ENCODE assay signal across 9 mouse cellular contexts in genomic region chr2:154646634-154647033, GRCm38 (mm10). TPM values are rescaled to one million over a fixed set of nuclear protein-coding genes. Genes with fewer than 3 reads are reported as not detected.
DNase-seq lines count a peak whose midpoint lies in the region; ATAC-seq and TF ChIP-seq lines count a peak whose summit lies in the region.
"Had no signal": no experiment of that assay in that cellular context is flagged by ENCODE, and none has a peak within 500 bp of the region (broad histone marks: within the 10 kb centered on the region; RNA-seq: fewer than 3 reads in every experiment).

No protein-coding gene starts in this region.

- 79% methylated on average over 5 of the region's 5 CpGs for WGBS in kidney, embryonic 14.5 days
- 79% methylated on average over 5 of the region's 5 CpGs for WGBS in stomach, postnatal 0 days

- H3K4me1 ChIP-seq in kidney, embryonic 14.5 days (ENCODE audit: control insufficient read depth, insufficient read depth, low read length) = no peaks in the 10 kb centered on the region
- no peaks in the 10 kb centered on the region for H3K4me1 ChIP-seq in stomach, postnatal 0 days (replicated peaks; ENCODE audit: control insufficient read depth, insufficient read depth)
- H3K4me1 ChIP-seq: embryonic facial prominence, embryonic 15.5 days had no signal

- peak; percentile 71 for TF ChIP-seq CTCF in stomach, postnatal 0 days (IDR thresholded peaks at IDR 0.05; ENCODE audit: low read depth)

- DNase-seq in adrenal gland, adult 2 months = peak; percentile 35
- DNase-seq in adrenal gland, postnatal 4 days (ENCODE audit: low spot score in 2 of 2) = no peak
- peak; percentile 49 for DNase-seq in kidney, adult 9 months
- DNase-seq in ES-CJ7 (ENCODE audit: low read depth, low spot score) = peak; percentile 72
- peak; percentile 53 for DNase-seq in kidney, postnatal 10 days
- DNase-seq in stomach, postnatal 0 days (ENCODE audit: low spot score) = peak; percentile 27
- no peak for DNase-seq in ovary, postnatal 10 days (ENCODE audit: low spot score)

- H3K4me3 ChIP-seq in kidney, embryonic 14.5 days (ENCODE audit: low read length) = no peak overlapping the region
- no peak overlapping the region for H3K4me3 ChIP-seq in stomach, postnatal 0 days (ENCODE audit: low read depth, low read length)
- H3K4me3 ChIP-seq: embryonic facial prominence, embryonic 15.5 days had no signal

- no peaks in the 10 kb centered on the region for H3K9me3 ChIP-seq in kidney, embryonic 14.5 days (ENCODE audit: control insufficient read depth, low read length)
- no peaks in the 10 kb centered on the region for H3K9me3 ChIP-seq in stomach, postnatal 0 days (ENCODE audit: control insufficient read depth, low read length)
- H3K9me3 ChIP-seq: embryonic facial prominence, embryonic 15.5 days had no signal

- H3K36me3 ChIP-seq in kidney, embryonic 14.5 days (ENCODE audit: control insufficient read depth, insufficient read depth, low read length) = peaks cover 8% of the 10 kb centered on the region; the same call in 1 of the 2 replicates
- 0 out of 2 replicates have a peak, but pooled peaks cover 3% of the 10 kb centered on the region for H3K36me3 ChIP-seq in stomach, postnatal 0 days (ENCODE audit: control insufficient read depth, insufficient read depth, low read length)

- no peak overlapping the region for H3K4me2 ChIP-seq in kidney, embryonic 14.5 days (replicated peaks; ENCODE audit: low read depth, low read length)
- H3K4me2 ChIP-seq in stomach, postnatal 0 days (replicated peaks; ENCODE audit: low read depth) = no peak overlapping the region
- H3K4me2 ChIP-seq: embryonic facial prominence, embryonic 15.5 days had no signal

- no peaks in the 10 kb centered on the region for H3K27me3 ChIP-seq in kidney, embryonic 14.5 days (ENCODE audit: control insufficient read depth, insufficient read depth, low read length)
- no peaks in the 10 kb centered on the region for H3K27me3 ChIP-seq in stomach, postnatal 0 days (ENCODE audit: control insufficient read depth, insufficient read depth, low read length)
- H3K27me3 ChIP-seq: embryonic facial prominence, embryonic 15.5 days had no signal

- no peak overlapping the region for H3K27ac ChIP-seq in kidney, embryonic 14.5 days (ENCODE audit: low read depth, low read length)
- no peak overlapping the region for H3K27ac ChIP-seq in stomach, postnatal 0 days (replicated peaks)
- H3K27ac ChIP-seq: embryonic facial prominence, embryonic 15.5 days had no signal

- no peak for ATAC-seq in kidney, embryonic 14.5 days (ENCODE audit: low FRiP score, low TSS enrichment)
- peak; percentile 30; the same call in 1 of the 2 replicates for ATAC-seq in stomach, postnatal 0 days (ENCODE audit: low FRiP score, low TSS enrichment)

- no peak for TF ChIP-seq EP300 in stomach, postnatal 0 days (optimal IDR thresholded peaks at IDR 0.05)

- H3K9ac ChIP-seq in kidney, embryonic 14.5 days (ENCODE audit: low read depth, low read length) = no peak overlapping the region
- no peak overlapping the region for H3K9ac ChIP-seq in stomach, postnatal 0 days (ENCODE audit: low read length)
- H3K9ac ChIP-seq: embryonic facial prominence, embryonic 15.5 days had no signal

RNA-seq across cellular contexts. Expression of gene Chmp4b, which starts 4.9 kb away (rescaled TPM):
- total RNA-seq in adrenal gland, adult 2 months (2021) = 100 to 1,000 TPM; 236 to 263 TPM
- polyA plus RNA-seq in adrenal gland, adult 2 months (2012; rRNA removed) = 96.3 and 114 TPM in 2 replicates
- 100 to 1,000 TPM; 214 to 228 TPM for total RNA-seq in adrenal gland, postnatal 4 days (2021)
- 13.9 and 19.5 TPM in 2 replicates for polyA plus RNA-seq in kidney, embryonic 14.5 days (2014; fragmentation: Nextera tagmentation; extraction: Ambion mirVana)
- polyA plus RNA-seq in stomach, postnatal 0 days (2015; fragmentation: Nextera tagmentation; extraction: Ambion mirVana) = 37.3 and 42.7 TPM in 2 replicates

RNA-seq across cellular contexts. Expression of gene 4930519P11Rik, which starts 33.4 kb away (rescaled TPM):
- total RNA-seq in adrenal gland, adult 2 months (2021) = under 1 TPM in 1 of 2 experiments, not detected in 1; 0.66 TPM
- polyA plus RNA-seq in adrenal gland, adult 2 months (2012; rRNA removed) = 1.1 and 2.5 TPM in 2 replicates
- 1 to 10 TPM in 1 of 2 experiments, under 1 TPM in 1; 0.71 to 1.3 TPM for total RNA-seq in adrenal gland, postnatal 4 days (2021)
- polyA plus RNA-seq in kidney, embryonic 14.5 days (2014; fragmentation: Nextera tagmentation; extraction: Ambion mirVana) = 0.72 and 0.89 TPM in 2 replicates
- 0.22 and 0.28 TPM in 2 replicates for polyA plus RNA-seq in stomach, postnatal 0 days (2015; fragmentation: Nextera tagmentation; extraction: Ambion mirVana)

RNA-seq across cellular contexts. Expression of gene Zfp341, which starts 33.5 kb away (rescaled TPM):
- 1 to 10 TPM; 3.0 to 3.6 TPM for total RNA-seq in adrenal gland, adult 2 months (2021)
- 5.9 and 7.2 TPM in 2 replicates for polyA plus RNA-seq in adrenal gland, adult 2 months (2012; rRNA removed)
- total RNA-seq in adrenal gland, postnatal 4 days (2021) = 1 to 10 TPM; 3.3 to 3.6 TPM
- 1.1 and 1.3 TPM in 2 replicates for polyA plus RNA-seq in kidney, embryonic 14.5 days (2014; fragmentation: Nextera tagmentation; extraction: Ambion mirVana)
- polyA plus RNA-seq in stomach, postnatal 0 days (2015; fragmentation: Nextera tagmentation; extraction: Ambion mirVana) = 0.27 and 0.45 TPM in 2 replicates

RNA-seq across cellular contexts. Expression of gene Pxmp4, which starts 43.1 kb away (rescaled TPM):
- total RNA-seq in adrenal gland, adult 2 months (2021) = 10 to 100 TPM; 34.7 to 36.6 TPM
- polyA plus RNA-seq in adrenal gland, adult 2 months (2012; rRNA removed) = 48.1 and 55.5 TPM in 2 replicates
- total RNA-seq in adrenal gland, postnatal 4 days (2021) = 10 to 100 TPM; 29.8 to 34.2 TPM
- polyA plus RNA-seq in kidney, embryonic 14.5 days (2014; fragmentation: Nextera tagmentation; extraction: Ambion mirVana) = 20.4 and 25.9 TPM in 2 replicates
- polyA plus RNA-seq in stomach, postnatal 0 days (2015; fragmentation: Nextera tagmentation; extraction: Ambion mirVana) = 49.7 and 52.8 TPM in 2 replicates

Comparison
In these comparisons a context has a peak if more than half of its experiments do, and no peak if none do; other contexts are left out.
1. DNase-seq: peak in adrenal gland, adult 2 months (single experiment), kidney, adult 9 months (single experiment), ES-CJ7 (single experiment), kidney, postnatal 10 days (single experiment) and stomach, postnatal 0 days (single experiment); none in adrenal gland, postnatal 4 days (0 of 2) and ovary, postnatal 10 days (single experiment).